Mouse (Mus musculus) cerebellum, adult 11 months (tissue): ENCODE results near the gene Igf2bp1.
"Not testable (repeated sequence)": the region's sequence is repeated elsewhere in the genome, so short reads cannot be mapped to it uniquely, and the experiment has no call there.

Source experiments
- DNase-seq: peaks from one replicate; pipeline ENCODE4 v3.0.0; 2022

The Igf2bp1 gene

DNA sequence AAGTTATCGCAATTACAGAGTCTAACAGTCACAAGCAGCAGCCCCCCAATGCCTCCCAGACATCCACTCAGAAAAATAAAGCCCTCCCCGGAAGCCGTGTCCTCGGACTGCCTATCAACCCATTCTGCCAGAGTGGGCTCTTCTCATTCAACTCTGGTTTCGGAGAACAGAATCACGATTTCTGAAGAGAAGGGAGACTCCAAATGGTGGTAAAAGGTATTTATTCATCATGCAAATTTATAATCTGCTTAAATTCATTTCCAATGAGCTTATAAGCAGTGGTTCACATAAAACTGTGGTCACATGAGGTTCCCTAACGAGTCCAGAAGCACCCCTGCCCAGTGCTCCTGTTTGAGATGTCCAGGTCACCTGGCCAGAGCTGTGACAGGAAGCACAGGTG, 48.3 kb downstream of the Igf2bp1 start:
- DNase-seq = no peak

DNA sequence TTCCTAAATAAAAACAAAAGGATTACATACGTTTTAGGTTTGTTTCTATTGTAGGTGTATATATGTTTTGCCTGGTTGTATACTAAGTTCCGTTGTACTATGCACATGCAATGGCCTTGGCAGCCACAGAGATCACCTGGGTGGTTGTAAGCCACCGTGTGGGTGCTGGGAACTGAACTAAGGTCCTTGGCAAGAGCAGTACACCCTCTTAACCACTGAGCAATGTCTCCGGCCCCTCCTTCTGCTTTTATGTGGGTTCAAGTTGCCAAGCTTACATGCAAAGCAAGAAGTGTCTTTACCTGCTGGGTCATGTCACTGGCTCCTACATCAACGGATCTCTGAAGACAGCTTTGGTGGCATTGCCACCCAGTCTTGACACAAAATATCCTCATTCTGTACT, 52.4 kb downstream of the Igf2bp1 start:
- no peak for DNase-seq

GRCm38 (mm10) chr11:95945838-95946472, 59.8 kb downstream of the Igf2bp1 start:
- DNase-seq = no peak

DNA sequence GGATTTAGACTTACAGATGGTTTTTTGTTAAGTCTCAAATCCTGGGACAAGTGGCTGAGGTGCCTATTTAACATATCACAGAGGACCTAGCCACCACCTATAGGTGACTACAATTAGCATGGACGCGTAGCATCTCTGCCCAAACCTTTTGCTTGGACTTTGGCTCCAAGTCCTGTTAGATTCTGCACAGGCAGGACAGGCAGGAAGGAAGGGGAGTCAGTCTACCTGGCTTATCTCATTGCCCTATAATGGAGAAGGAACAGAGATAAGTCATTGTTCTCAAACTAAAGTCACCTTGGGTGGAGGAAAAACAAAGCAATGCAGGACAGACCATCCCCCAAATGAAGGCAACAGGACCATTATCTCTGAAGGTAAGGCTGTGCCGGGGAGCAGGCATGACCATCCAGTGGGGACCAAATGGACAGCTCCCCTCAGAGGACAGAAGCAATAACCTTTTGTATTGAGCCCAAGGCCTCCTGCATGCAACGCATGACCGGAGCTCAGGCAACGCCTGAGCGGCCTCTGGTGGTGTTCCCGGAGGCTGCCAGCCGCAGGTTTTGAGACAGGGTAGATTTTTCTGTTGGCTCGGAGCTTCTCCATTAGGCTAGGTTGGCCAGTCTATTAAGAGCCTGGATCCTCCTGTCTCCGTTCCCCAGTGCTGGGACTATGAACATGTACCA, 65.8 kb downstream of the Igf2bp1 start:
- no peak for DNase-seq

DNA sequence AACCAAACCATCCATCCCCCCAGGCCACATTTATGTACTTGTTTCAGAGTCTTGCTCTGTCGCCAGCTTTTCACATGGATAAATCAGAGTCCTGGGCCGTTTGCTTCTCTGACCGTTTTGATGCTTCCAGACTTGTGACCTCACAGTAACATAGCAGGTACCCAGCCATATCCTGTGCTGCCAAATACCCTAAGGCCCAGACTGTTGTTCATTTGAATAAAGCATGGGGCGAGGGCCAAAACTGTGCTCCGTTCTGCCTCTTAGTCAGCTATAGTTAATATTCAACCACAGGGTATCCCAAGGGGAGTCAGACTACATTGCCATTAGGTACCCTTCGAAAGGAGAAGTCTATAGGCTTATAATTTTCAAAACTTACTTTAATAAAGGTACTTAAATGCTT, 69.3 kb downstream of the Igf2bp1 start:
- no peak for DNase-seq

- not testable (repeated sequence) for DNase-seq
Measured at GRCm38 (mm10) chr11:95932168-95932567, 73.6 kb downstream of the Igf2bp1 start.

GRCm38 (mm10) chr11:95926398-95926797, 79.3 kb downstream of the Igf2bp1 start:
- no peak for DNase-seq

DNA sequence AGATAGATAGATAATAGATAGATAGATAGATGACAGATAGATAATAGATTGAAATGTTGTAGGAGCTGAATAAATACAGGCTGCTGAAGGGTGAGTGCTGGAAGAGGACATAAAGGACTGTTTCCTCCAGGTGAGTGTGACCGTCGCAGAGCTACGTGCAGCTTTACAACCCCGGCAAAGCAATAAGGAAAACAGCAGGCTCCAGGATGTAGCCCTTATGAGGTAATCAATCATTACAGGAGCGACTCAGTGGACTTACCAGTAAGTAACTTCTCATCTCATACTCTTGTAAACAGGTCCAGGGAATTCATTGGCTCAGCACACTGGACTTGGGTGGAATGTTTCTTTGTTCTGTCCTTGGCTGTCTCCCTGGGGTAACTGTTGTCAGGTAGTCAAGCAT, 79.8 kb downstream of the Igf2bp1 start:
- DNase-seq = no peak

- no peak for DNase-seq
Measured at GRCm38 (mm10) chr11:95924215-95924614, 81.5 kb downstream of the Igf2bp1 start.

DNA sequence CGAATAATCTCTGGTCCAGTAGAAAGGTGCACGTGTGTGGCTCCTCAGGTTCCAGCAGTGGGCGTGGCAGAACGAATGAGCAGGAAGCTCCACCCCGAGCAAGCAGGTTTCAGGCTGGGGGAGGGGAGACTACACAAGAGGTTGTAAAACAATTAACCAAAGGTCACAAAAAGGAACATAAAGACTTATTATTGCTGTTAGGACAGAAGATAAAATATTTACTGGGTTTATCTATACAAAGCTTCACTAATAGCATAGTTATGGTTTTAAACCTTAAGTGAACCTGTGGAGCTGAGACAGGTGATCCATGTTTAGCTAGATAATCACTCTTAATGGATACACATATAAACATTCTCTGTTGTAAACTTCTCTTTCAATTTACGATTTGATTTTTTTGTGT, 82.3 kb downstream of the Igf2bp1 start:
- not testable (repeated sequence) for DNase-seq

GRCm38 (mm10) chr11:95921991-95922621, 83.6 kb downstream of the Igf2bp1 start:
- DNase-seq = no peak

GRCm38 (mm10) chr11:95916426-95916825, 89.3 kb downstream of the Igf2bp1 start:
- no peak for DNase-seq

DNA sequence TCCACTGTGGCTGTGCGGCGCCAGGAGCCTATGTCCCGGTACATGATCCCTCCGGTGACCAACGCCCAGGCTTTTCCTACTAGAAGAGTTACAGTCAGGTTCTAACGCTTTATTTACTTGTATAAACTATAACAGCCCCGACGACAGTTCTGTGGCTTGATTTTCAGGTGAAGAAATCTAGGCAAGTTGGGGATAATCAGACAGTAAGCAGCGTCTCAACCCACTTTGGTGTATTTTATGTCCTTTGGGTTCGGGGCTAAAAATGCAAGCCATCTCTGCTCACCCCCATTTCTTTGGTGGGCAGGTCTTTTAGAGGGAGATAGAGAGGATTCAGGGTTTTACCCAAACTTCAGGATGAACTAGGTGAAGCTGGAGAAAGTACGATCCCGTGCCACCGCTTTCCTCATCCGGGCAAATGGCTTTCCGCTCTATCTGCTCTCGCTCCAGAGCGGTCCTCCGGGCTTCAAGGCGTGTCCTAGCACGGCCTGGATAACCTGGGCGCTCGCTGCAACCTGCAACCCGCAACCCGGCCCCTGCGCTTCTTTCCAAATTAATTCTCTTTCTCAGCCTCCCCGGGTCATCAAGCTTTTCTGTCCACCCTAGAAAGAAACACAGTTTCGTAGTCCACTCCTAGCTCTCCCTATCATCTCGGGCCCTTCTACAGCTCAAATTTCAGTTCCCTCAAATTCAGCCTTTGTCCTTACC, 90.6 kb downstream of the Igf2bp1 start:
- no peak for DNase-seq

GRCm38 (mm10) chr11:95914571-95914991, 91.2 kb downstream of the Igf2bp1 start, which contains the start of gene B4galnt2:
TSS of gene B4galnt2 (minus strand) at chr11:95914891.
- no peak for DNase-seq

DNA sequence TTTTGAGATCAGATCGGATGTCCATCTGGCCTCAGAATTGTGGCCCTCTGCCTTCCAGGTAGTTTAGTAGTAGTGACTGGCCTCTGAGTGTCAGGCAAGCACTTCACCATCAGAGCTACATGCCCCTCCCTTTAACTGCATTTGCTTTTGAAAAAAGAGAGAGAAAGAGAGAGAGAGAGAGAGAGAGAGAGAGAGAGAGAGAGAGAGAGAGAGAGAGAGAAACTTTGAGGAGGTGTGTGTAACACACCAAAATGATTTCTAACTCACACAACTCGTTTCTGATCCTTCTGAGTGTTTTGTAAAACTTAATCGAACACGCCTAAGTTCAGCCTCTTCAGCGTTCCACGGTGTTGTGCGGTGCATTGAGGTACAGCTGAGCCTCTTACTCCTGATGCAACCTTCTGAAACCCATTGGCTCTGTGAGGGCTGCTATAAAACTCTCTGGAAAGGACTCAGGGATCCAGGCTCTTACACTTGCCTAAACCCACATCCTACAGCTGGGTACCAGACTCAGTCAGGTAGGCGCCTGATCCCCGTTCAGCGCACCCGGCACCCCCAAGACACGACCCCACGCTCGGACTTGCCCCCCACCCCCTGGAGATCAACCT, 91.7 kb downstream of the Igf2bp1 start:
- DNase-seq = no peak

DNA sequence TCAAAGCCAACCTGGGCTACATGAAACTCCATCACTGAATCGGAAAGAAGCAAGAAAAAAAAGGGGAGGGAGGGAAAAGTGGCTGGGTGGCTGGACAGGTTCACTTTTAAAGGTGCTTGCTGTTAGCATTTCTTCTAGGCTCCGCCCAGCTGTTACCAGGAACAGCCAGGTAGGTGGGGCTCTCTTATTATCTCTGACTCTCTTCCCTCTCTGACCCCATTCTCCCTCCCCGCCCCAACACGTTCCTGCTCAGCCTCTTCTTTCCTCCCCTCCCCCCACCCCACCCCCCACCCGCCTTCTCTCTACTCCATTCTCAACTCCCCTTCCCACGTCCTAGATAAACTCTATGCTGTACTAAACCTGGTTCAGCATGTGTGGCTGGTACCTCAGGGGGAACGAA, 94.2 kb downstream of the Igf2bp1 start:
- no peak for DNase-seq

DNA sequence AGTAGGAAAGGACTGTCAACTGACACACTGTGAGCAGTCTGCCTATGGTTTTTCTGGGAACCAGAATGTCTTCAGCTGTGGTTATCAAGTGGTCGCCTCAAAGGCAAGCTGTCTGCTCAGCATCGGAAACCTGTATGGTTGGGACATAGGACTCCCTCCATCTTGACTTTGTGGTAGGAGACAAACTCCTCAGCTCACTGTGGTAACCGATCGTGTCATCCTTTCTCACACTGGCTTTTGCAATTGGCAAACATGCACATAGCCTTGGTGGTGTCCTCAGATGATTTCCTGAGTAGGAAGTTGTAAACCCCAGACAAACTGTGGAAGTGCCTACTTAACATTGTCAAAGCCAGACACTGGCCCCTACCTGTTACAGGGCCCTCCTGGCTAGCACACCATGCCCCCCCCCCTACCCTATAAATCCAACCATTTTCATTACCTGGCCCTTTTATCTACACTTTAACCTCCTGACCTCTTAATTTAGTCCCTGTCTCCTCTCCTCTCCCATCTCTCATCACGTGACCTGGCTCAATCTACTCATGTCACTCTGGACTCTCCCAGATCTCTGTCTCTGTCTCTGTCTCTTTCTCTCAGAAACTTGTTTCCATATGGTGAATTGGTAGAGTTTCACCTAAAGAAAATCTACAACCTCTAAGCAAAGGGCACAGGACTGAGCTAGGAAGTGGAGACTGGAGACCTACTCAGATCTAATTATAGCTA, 97.8 kb downstream of the Igf2bp1 start:
- no peak for DNase-seq
